Mouse (Mus musculus): Measurements from ENCODE around the gene Dcun1d1. TPM values are rescaled to one million over a fixed set of nuclear protein-coding genes. Genes with fewer than 3 reads are reported as not detected.

Gene Dcun1d1
- polyA plus RNA-seq, 1 experiment from 2014 or later, result 105 TPM

GRCm38 (mm10) chr3:35963921-35964320 is 26.7 kb upstream of the Dcun1d1 start:
- Histone ChIP-seq H3K9me3 (ENCODE audit: control insufficient read depth, low read length) (no peaks in the 10 kb centered on the region), H3K4me2 (no peak overlapping the region), H3K27ac (ENCODE audit: low read depth, low read length) (no peak overlapping the region), H3K36me3 (ENCODE audit: control insufficient read depth, insufficient read depth, low read length) (peaks cover 4% of the 10 kb centered on the region; the same call in 1 of the 2 replicates), H3K9ac (ENCODE audit: low read length) (no peak overlapping the region), H3K4me3 (ENCODE audit: low read depth, low read length) (no peak overlapping the region), H3K27me3 (ENCODE audit: control insufficient read depth, insufficient read depth, low read length) (no peaks in the 10 kb centered on the region), H3K4me1 (ENCODE audit: control insufficient read depth, insufficient read depth, low read length) (no peaks in the 10 kb centered on the region)
- DNase-seq (ENCODE audit: low spot score, missing footprints) (no peak), ATAC-seq (ENCODE audit: low FRiP score) (no peak)
- 92% methylated on average over 5 of the region's 5 CpGs for WGBS

- Histone ChIP-seq H3K4me3 (ENCODE audit: low read depth, low read length) (no peak overlapping the region), H3K4me2 (no peak overlapping the region), H3K27me3 (ENCODE audit: control insufficient read depth, insufficient read depth, low read length) (no peaks in the 10 kb centered on the region), H3K9ac (ENCODE audit: low read length) (no peak overlapping the region), H3K36me3 (ENCODE audit: control insufficient read depth, insufficient read depth, low read length) (peaks cover 4% of the 10 kb centered on the region; the same call in 1 of the 2 replicates), H3K9me3 (ENCODE audit: control insufficient read depth, low read length) (no peaks in the 10 kb centered on the region), H3K4me1 (ENCODE audit: control insufficient read depth, insufficient read depth, low read length) (no peaks in the 10 kb centered on the region), H3K27ac (ENCODE audit: low read depth, low read length) (no peak overlapping the region)
- no peak for DNase-seq (ENCODE audit: low spot score, missing footprints)
- WGBS, result 91% methylated on average over 4 of the region's 4 CpGs
- no peak for ATAC-seq (ENCODE audit: low FRiP score)
Measured at GRCm38 (mm10) chr3:35963401-35963800, 26.2 kb upstream of the Dcun1d1 start.

GRCm38 (mm10) chr3:35962967-35963366 is 25.7 kb upstream of the Dcun1d1 start:
- peaks cover 4% of the 10 kb centered on the region; the same call in 1 of the 2 replicates for H3K36me3 ChIP-seq (ENCODE audit: control insufficient read depth, insufficient read depth, low read length)
- H3K27me3 ChIP-seq (ENCODE audit: control insufficient read depth, insufficient read depth, low read length), result no peaks in the 10 kb centered on the region
- DNase-seq (ENCODE audit: low spot score, missing footprints) (no peak), ATAC-seq (ENCODE audit: low FRiP score) (no peak)
- no peak overlapping the region for H3K4me3 ChIP-seq (ENCODE audit: low read depth, low read length)
- no peaks in the 10 kb centered on the region for H3K4me1 ChIP-seq (ENCODE audit: control insufficient read depth, insufficient read depth, low read length)
- H3K4me2 ChIP-seq, result no peak overlapping the region
- H3K27ac ChIP-seq (ENCODE audit: low read depth, low read length), result no peak overlapping the region
- WGBS, result 87% methylated on average over 5 of the region's 5 CpGs
- H3K9me3 ChIP-seq (ENCODE audit: control insufficient read depth, low read length), result no peaks in the 10 kb centered on the region
- no peak overlapping the region for H3K9ac ChIP-seq (ENCODE audit: low read length)

GRCm38 (mm10) chr3:35957230-35957629 is 20.0 kb upstream of the Dcun1d1 start:
- Histone ChIP-seq H3K4me3 (ENCODE audit: low read depth, low read length) (no peak overlapping the region), H3K4me2 (no peak overlapping the region), H3K36me3 (ENCODE audit: control insufficient read depth, insufficient read depth, low read length) (no peaks in the 10 kb centered on the region), H3K4me1 (ENCODE audit: control insufficient read depth, insufficient read depth, low read length) (no peaks in the 10 kb centered on the region), H3K9ac (ENCODE audit: low read length) (no peak overlapping the region), H3K9me3 (ENCODE audit: control insufficient read depth, low read length) (no peaks in the 10 kb centered on the region), H3K27me3 (ENCODE audit: control insufficient read depth, insufficient read depth, low read length) (no peaks in the 10 kb centered on the region), H3K27ac (ENCODE audit: low read depth, low read length) (no peak overlapping the region)
- 93% methylated on average over 3 of the region's 3 CpGs for WGBS
- DNase-seq (ENCODE audit: low spot score, missing footprints) (no peak), ATAC-seq (ENCODE audit: low FRiP score) (no peak)

GRCm38 (mm10) chr3:35954901-35955575 is 17.8 kb upstream of the Dcun1d1 start:
- DNase-seq (ENCODE audit: low spot score, missing footprints), result no peak
- no peaks in the 10 kb centered on the region for H3K4me1 ChIP-seq (ENCODE audit: control insufficient read depth, insufficient read depth, low read length)
- ATAC-seq (ENCODE audit: low FRiP score), result no peak
- 94% methylated on average over 11 of the region's 11 CpGs for WGBS
- no peaks in the 10 kb centered on the region for H3K36me3 ChIP-seq (ENCODE audit: control insufficient read depth, insufficient read depth, low read length)
- no peak overlapping the region for H3K4me3 ChIP-seq (ENCODE audit: low read depth, low read length)
- H3K27ac ChIP-seq (ENCODE audit: low read depth, low read length), result no peak overlapping the region
- no peak overlapping the region for H3K9ac ChIP-seq (ENCODE audit: low read length)
- H3K4me2 ChIP-seq, result no peak overlapping the region
- no peaks in the 10 kb centered on the region for H3K27me3 ChIP-seq (ENCODE audit: control insufficient read depth, insufficient read depth, low read length)
- no peaks in the 10 kb centered on the region for H3K9me3 ChIP-seq (ENCODE audit: control insufficient read depth, low read length)

- no peak for DNase-seq (ENCODE audit: low spot score, missing footprints)
- WGBS, result 93% methylated on average over 6 of the region's 6 CpGs
- no peaks in the 10 kb centered on the region for H3K9me3 ChIP-seq (ENCODE audit: control insufficient read depth, low read length)
- no peak overlapping the region for H3K4me3 ChIP-seq (ENCODE audit: low read depth, low read length)
- no peak overlapping the region for H3K9ac ChIP-seq (ENCODE audit: low read length)
- H3K4me1 ChIP-seq (ENCODE audit: control insufficient read depth, insufficient read depth, low read length), result no peaks in the 10 kb centered on the region
- H3K4me2 ChIP-seq, result no peak overlapping the region
- H3K27ac ChIP-seq (ENCODE audit: low read depth, low read length), result no peak overlapping the region
- no peaks in the 10 kb centered on the region for H3K27me3 ChIP-seq (ENCODE audit: control insufficient read depth, insufficient read depth, low read length)
- no peak for ATAC-seq (ENCODE audit: low FRiP score)
- no peaks in the 10 kb centered on the region for H3K36me3 ChIP-seq (ENCODE audit: control insufficient read depth, insufficient read depth, low read length)
Measured at GRCm38 (mm10) chr3:35953816-35954215, 16.6 kb upstream of the Dcun1d1 start.

- Histone ChIP-seq H3K9ac (ENCODE audit: low read length) (no peak overlapping the region), H3K36me3 (ENCODE audit: control insufficient read depth, insufficient read depth, low read length) (no peaks in the 10 kb centered on the region), H3K27ac (ENCODE audit: low read depth, low read length) (no peak overlapping the region), H3K27me3 (ENCODE audit: control insufficient read depth, insufficient read depth, low read length) (no peaks in the 10 kb centered on the region), H3K4me3 (ENCODE audit: low read depth, low read length) (no peak overlapping the region), H3K9me3 (ENCODE audit: control insufficient read depth, low read length) (no peaks in the 10 kb centered on the region), H3K4me2 (no peak overlapping the region), H3K4me1 (ENCODE audit: control insufficient read depth, insufficient read depth, low read length) (no peaks in the 10 kb centered on the region)
- DNase-seq (ENCODE audit: low spot score, missing footprints) (no peak), ATAC-seq (ENCODE audit: low FRiP score) (no peak)
- WGBS, result 75% methylated on average over 1 of the region's 1 CpGs
Measured at GRCm38 (mm10) chr3:35953184-35953583, 15.9 kb upstream of the Dcun1d1 start.

GRCm38 (mm10) chr3:35948197-35948596 is 11.0 kb upstream of the Dcun1d1 start:
- DNase-seq (ENCODE audit: low spot score, missing footprints), result no peak
- Histone ChIP-seq H3K27me3 (ENCODE audit: control insufficient read depth, insufficient read depth, low read length) (no peaks in the 10 kb centered on the region), H3K27ac (ENCODE audit: low read depth, low read length) (no peak overlapping the region), H3K9ac (ENCODE audit: low read length) (no peak overlapping the region), H3K9me3 (ENCODE audit: control insufficient read depth, low read length) (no peaks in the 10 kb centered on the region), H3K4me2 (no peak overlapping the region), H3K4me1 (ENCODE audit: control insufficient read depth, insufficient read depth, low read length) (no peaks in the 10 kb centered on the region), H3K4me3 (ENCODE audit: low read depth, low read length) (no peak overlapping the region), H3K36me3 (ENCODE audit: control insufficient read depth, insufficient read depth, low read length) (no peaks in the 10 kb centered on the region)
- WGBS, result 95% methylated on average over 7 of the region's 7 CpGs
- no peak for ATAC-seq (ENCODE audit: low FRiP score)

GRCm38 (mm10) chr3:35940520-35941135 is 3.4 kb upstream of the Dcun1d1 start:
- Histone ChIP-seq H3K9me3 (ENCODE audit: control insufficient read depth, low read length) (no peaks in the 10 kb centered on the region), H3K4me1 (ENCODE audit: control insufficient read depth, insufficient read depth, low read length) (no peaks in the 10 kb centered on the region), H3K27me3 (ENCODE audit: control insufficient read depth, insufficient read depth, low read length) (no peaks in the 10 kb centered on the region), H3K36me3 (ENCODE audit: control insufficient read depth, insufficient read depth, low read length) (no peaks in the 10 kb centered on the region), H3K4me2 (no peak overlapping the region), H3K4me3 (ENCODE audit: low read depth, low read length) (no peak overlapping the region), H3K27ac (ENCODE audit: low read depth, low read length) (no peak overlapping the region), H3K9ac (ENCODE audit: low read length) (no peak overlapping the region)
- DNase-seq (ENCODE audit: low spot score, missing footprints) (no peak), ATAC-seq (ENCODE audit: low FRiP score) (no peak)
- 90% methylated on average over 4 of the region's 4 CpGs for WGBS

All from midbrain, embryonic 11.5 days (tissue).